Mouse (Mus musculus) Patski (cell line): ENCODE results near the gene Chpt1. TPM values are rescaled to one million over a fixed set of nuclear protein-coding genes. Genes with fewer than 3 reads are reported as not detected.

ENCODE experiments used
- ATAC-seq: fragments of 100-300 bp; one replicate; pipeline ENCODE4 v1.8.0; 2021
- CTCF ChIA-PET: fragments of 350-600 bp; sonication (Branson Sonifier 250); formaldehyde crosslinking; loops from one replicate; lab custom pipeline; 2022; ENCODE audit warnings: inconsistent platforms; lab: Charles Lee
- POLR2A ChIA-PET: fragments of 350-600 bp; sonication (Branson Sonifier 250); formaldehyde crosslinking; loops from one replicate; lab custom pipeline; 2022; ENCODE audit warnings: antibody characterized with exemption, inconsistent platforms; lab: Charles Lee
- DNase-seq: peaks from one replicate; pipeline ENCODE4 v3.0.0-alpha.2; 2011; ENCODE audit warnings: low read depth, low spot score
- H3K27me3 ChIP-seq: fragments of 371-371 bp; one replicate; pipeline ENCODE4 v1.5.1; 2021
- CTCF ChIP-seq: fragments of 100-300 bp; IDR thresholded peaks from one replicate; pipeline ENCODE4 v1.5.1; 2021
- in situ Hi-C: fragments of 300-500 bp; cut with MboI; formaldehyde crosslinking; loops from 3 replicates; pipeline ENCODE4 v1.11.1; 2018; ENCODE audit warnings: low pct_unique_long_range_greater_than_20kb, mixed read lengths
- polyA plus RNA-seq: library from polyadenylated mRNA; unstranded; gene quantifications from one replicate; pipeline ENCODE4 v1.2.3, GENCODE M21; 2021

Chpt1 gene
- polyA plus RNA-seq, 1 experiment from 2014 or later, result 61.1 TPM

- peak; percentile 95 for DNase-seq
- ChIA-PET POLR2A (no interaction called here), CTCF (interaction anchor here (1.3 to 1.4 kb wide), 2 partner anchors 20 to 27 kb away, joined by 3 to 5 read pairs; partner anchors contain the start of genes Dram1 and Gnptab)
- no peaks in the 10 kb centered on the region for H3K27me3 ChIP-seq
- in situ Hi-C loops, result no loop called here
- peak; percentile 98 for ATAC-seq
- TF ChIP-seq CTCF, result no peak
Observed at GRCm38 (mm10) chr10:88405812-88406211, 98.1 kb downstream of the Chpt1 start.

GRCm38 (mm10) chr10:88404220-88404619 lies 99.7 kb downstream of the Chpt1 start:
- ATAC-seq, result no peak
- no peaks in the 10 kb centered on the region for H3K27me3 ChIP-seq
- no peak for DNase-seq
- TF ChIP-seq CTCF, result no peak
- ChIA-PET CTCF (interaction anchor here (1.0 to 1.2 kb wide), 2 partner anchors 22 to 23 kb away, joined by 3 to 4 read pairs; no protein-coding TSS in a partner anchor), POLR2A (no interaction called here)
- in situ Hi-C loops, result no loop called here

GRCm38 (mm10) chr10:88403021-88403420 lies 100.9 kb downstream of the Chpt1 start:
- no peaks in the 10 kb centered on the region for H3K27me3 ChIP-seq
- POLR2A ChIA-PET, result no interaction called here
- no peak for TF ChIP-seq CTCF
- CTCF ChIA-PET, result no interaction called here
- in situ Hi-C loops, result no loop called here
- DNase-seq (no peak), ATAC-seq (no peak)

Other genes starting within 250 kb of the Chpt1 start
- gene Dram1, start 125.0 kb downstream of the Chpt1 start, polyA plus RNA-seq, result 2.7 TPM
- 26.3 TPM for gene Gnptab, start 124.9 kb downstream of the Chpt1 start, polyA plus RNA-seq
- gene Sycp3, start 44.5 kb downstream of the Chpt1 start, polyA plus RNA-seq, result not detected
- gene Mybpc1, start 101.1 kb upstream of the Chpt1 start, polyA plus RNA-seq, result not detected
- not detected for gene Spic, start 180.9 kb upstream of the Chpt1 start, polyA plus RNA-seq
- 135 TPM for gene Arl1, start 226.8 kb upstream of the Chpt1 start, polyA plus RNA-seq